Mouse (Mus musculus): Measurements from ENCODE around the gene Klhl40.

Klhl40 gene

DNA sequence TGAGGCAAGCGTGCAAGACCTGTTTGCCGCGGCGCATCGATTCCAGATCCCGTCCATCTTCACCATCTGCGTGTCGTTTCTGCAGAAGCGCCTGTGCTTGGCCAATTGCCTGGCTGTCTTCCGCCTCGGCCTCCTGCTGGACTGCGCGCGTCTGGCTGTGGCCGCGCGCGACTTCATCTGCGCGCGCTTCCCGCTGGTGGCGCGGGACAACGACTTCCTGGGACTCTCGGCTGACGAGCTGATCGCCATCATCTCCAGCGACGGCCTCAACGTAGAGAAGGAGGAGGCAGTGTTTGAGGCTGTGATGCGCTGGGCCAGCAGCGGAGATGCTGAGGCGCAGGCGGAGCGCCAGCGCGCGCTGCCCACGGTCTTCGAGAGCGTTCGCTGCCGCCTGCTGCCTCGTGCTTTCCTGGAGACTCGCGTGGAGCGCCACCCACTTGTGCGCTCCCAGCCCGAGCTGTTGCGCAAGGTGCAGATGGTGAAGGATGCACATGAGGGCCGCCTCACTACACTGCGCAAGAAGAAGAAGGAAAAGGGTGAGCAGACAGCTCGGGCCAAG, 738 bp downstream of the Klhl40 start:
- DNase-seq (ENCODE audit: extremely low spot score): no peak

DNA sequence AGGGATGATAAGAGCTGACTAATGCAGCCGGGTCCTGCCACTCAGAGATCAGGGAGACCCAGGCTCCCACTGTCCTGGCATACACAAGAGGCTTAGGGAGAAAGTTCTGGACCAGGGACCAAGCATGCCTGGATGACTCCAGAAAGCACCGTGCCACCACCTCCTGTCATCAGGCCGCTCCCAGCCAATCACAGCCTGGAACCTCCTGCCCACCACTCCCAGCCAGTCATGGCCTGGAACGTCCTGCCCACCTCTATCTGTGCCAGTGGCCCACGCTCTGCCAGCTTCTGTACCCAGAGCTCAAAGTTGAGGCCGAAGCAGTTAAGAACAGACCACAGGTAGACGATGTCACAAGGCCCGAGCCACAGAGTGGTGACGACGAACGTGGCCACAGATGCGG, 7.4 kb downstream of the Klhl40 start:
- DNase-seq (ENCODE audit: extremely low spot score): no peak

GRCm38 (mm10) chr9:121785261-121785660, 7.9 kb downstream of the Klhl40 start:
- no peak for DNase-seq (ENCODE audit: extremely low spot score)

GRCm38 (mm10) chr9:121786359-121786758, 9.0 kb downstream of the Klhl40 start:
- no peak for DNase-seq (ENCODE audit: extremely low spot score)

- DNase-seq (ENCODE audit: extremely low spot score): peak; percentile 72
These were observed 13.8 kb downstream of the Klhl40 start for GRCm38 (mm10) chr9:121791206-121791605.

DNA sequence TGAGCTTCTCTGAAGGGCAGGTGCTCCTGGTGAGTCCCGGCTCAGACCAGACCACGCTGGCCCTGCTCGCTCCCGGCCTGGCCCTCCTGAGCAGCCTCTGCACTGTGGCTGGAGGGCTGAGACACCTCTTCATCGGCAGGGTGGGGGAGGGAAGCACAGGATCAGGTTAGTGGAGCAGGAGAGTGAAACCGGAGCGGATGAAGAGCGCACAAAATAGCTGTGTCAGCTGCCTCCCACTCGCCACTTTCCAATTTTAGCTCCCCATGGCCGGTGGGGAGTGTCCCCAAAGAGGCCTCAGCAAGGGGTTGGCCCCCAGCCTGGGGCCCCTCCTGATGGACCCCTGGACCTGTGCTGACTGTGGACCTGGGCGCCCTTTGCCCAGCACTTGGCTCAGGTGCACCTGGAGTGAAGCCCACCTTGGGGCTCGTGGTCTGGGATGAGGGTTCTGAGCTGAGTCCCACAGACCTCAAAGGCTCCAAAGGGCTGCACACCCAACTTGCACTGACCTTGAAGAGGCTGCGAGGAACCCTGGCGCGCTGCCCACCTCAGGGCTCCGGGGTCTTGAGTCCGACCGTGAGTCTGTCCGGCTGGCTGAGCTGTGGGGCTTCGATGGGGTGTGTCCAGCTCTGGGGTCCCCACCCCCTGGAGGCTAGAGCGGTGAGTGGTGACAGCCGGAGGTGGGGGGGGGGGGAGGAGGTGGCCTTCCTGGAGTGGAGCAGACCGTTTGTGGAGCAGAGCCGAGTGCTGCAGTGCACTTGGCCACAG, 14.5 kb downstream of the Klhl40 start, which contains the start of gene Hhatl:
TSS of gene Hhatl (minus strand) at position 751 of the 765 bp plus-strand sequence.
- no peak for DNase-seq (ENCODE audit: extremely low spot score)

DNA sequence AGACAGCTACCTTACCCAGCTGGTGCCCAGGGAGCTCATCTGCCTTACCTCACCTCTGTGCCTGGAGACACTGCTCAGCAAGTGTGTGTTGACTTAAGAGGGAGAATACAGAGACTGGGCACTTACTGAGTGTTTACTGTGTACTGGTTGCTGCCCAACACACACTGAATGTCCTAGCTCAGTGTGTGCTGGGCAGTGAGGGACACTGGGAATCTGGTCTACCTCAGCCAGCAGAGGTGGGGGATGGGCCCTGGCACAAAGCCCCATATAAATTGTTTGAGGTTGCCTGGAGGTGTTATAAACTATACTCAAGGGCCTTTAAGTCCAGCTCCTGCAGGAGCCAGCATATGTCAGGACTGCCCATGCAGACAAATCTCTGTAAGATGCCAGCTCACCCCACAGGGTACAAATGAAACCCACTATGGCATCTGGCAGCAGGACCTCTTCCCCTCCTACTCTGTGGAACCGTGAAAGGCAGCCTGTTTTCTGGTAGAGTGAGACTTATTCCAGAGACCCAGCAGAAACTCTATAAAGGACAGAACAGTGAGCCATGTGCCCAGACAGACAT, 17.6 kb downstream of the Klhl40 start:
- no peak for DNase-seq (ENCODE audit: extremely low spot score)

DNA sequence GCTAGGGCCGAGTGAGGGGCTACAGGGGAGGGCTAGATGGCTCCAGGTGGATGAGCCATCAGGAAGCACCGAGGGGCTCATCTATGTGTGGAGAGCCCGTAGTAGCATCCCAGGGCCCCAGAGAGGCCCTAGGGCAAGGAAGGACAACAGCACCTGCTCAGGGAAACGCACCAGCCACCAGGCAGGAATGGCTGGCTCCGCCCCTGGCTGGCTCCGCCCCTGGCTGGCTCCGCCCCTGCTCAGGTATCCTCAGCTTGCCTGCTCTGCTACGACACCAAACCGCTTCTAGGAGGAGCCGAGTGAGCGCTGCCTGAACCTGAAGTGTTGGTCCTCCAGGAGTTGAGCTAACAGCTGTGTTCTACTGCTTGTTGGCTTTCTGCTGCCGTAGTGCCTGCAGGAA, 20.3 kb downstream of the Klhl40 start:
- DNase-seq (ENCODE audit: extremely low spot score): peak; percentile 45

- no peak for DNase-seq (ENCODE audit: extremely low spot score)
These were observed 21.6 kb downstream of the Klhl40 start for GRCm38 (mm10) chr9:121798887-121799520.

DNA sequence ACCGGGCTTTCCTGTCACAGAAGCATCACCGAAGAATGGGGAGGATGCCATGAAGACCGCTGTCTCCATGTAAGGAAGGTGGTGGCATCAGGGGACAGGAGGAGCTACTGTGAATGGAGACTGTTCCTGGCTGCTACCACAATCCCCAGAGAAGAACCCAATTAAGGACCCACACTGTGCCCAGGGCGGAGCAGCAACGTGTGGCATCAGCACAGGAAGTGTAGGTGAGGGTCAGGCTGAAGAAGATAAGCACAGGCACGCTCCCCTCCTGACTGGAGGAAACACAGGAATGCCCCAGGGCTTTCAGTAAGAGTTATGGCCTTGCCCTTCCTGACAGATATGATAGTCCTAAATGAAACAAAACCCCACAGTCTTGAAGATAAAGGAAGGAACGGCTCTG, 25.3 kb downstream of the Klhl40 start:
- DNase-seq (ENCODE audit: extremely low spot score): no peak

GRCm38 (mm10) chr9:121807546-121807945, 30.1 kb downstream of the Klhl40 start:
- DNase-seq (ENCODE audit: extremely low spot score): no peak

GRCm38 (mm10) chr9:121807947-121808346, 30.5 kb downstream of the Klhl40 start:
- no peak for DNase-seq (ENCODE audit: extremely low spot score)

GRCm38 (mm10) chr9:121808511-121808910, 31.1 kb downstream of the Klhl40 start:
- no peak for DNase-seq (ENCODE audit: extremely low spot score)

DNA sequence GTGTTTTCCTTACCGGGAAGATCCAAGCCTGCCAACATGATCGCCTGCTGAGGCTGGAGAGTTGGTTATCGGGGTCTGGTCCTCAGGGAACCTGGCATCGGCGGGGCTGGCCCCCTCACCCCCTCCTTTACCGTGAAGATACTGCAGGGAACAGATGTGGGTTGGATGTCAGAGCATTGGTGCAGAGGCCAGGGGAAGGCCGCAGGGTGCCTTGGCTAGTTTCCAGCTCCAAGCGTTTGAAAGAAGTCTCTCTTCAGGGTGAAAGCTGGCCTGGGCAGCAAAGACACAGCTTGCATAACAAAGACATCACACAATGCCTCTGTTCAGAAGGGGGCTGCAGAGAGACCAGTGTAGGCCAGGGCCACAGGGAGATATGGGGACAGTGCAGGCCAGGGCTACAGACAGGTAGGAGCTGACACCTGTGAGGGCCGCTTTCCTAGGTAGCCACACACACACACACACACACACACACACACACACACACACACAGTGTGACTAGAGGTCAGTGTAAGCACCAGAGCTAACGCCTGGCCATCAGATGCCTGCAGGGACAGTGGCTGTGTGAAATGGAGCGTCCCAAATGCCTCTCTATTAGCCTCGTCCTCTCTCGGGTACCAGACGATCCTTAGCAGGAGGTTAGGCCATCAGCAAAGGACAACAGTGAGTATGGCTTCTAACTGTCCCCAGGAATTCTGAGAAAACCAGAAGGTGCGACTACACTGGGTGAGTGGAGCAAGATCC, 32.8 kb downstream of the Klhl40 start:
- DNase-seq (ENCODE audit: extremely low spot score): no peak

- no peak for DNase-seq (ENCODE audit: extremely low spot score)
These were observed 37.8 kb downstream of the Klhl40 start for GRCm38 (mm10) chr9:121815183-121815582.

DNA sequence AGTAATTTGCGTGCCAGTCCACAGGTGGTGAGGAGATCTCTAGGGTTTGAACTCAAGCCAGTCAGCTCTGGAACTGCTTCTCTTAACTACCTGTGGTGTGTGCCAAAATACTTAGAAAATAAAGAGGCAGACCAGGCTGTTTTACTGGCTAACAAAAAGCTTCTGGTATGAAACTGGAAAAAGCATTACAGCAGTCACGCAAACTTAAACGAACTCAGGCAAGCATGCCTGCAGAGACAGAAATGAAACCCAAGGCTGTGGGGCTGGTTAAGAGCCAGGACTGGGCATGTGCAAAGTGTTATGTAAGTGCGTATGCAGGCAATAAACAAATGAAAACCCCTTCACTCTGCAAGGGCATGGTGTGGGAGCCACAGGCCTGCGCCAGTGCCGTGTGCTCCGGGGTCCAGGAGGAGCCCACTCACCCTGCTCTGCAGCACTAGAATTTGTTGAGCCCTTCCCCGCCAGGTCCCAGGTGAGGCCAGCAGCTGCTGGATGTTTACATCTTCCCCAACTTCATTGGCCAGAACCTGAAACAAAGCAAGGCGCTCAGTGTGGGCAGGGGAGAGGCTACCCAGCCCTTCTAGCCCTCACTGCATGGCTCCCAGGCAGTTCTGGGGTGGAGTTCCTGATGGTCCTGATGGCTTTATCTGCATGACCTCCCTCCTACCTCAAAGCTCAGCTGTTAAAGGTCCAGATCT, 41.8 kb downstream of the Klhl40 start:
- no peak for DNase-seq (ENCODE audit: extremely low spot score)

GRCm38 (mm10) chr9:121819771-121820471, 42.5 kb downstream of the Klhl40 start:
- DNase-seq (ENCODE audit: extremely low spot score): no peak

DNA sequence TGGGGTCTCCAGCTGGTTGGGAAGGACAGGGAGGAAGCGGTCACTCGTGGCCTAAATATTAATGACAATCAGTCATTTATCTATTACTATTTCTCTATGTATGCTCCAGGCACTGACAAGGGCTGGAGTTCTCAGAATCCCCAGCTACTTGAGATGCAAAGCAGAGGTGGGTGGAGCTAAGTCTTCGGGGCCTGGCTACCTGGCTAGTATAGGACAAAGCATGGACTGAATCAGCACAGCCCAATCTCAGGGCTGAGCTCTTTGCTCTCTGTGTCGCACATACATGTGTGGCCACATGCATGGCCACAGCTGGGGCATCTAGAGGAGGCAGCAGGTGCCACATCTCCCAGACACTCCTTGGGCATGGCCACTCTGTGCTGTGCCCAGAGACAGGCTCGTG, 43.4 kb downstream of the Klhl40 start:
- no peak for DNase-seq (ENCODE audit: extremely low spot score)

GRCm38 (mm10) chr9:121822585-121822991, 45.2 kb downstream of the Klhl40 start:
- no peak for DNase-seq (ENCODE audit: extremely low spot score)

- DNase-seq (ENCODE audit: extremely low spot score): no peak
These were observed 45.6 kb downstream of the Klhl40 start for GRCm38 (mm10) chr9:121823051-121823450.

GRCm38 (mm10) chr9:121823991-121824390, 46.6 kb downstream of the Klhl40 start:
- no peak for DNase-seq (ENCODE audit: extremely low spot score)
